8 mouse cellular contexts compared by ENCODE assay signal in the genomic region with DNA sequence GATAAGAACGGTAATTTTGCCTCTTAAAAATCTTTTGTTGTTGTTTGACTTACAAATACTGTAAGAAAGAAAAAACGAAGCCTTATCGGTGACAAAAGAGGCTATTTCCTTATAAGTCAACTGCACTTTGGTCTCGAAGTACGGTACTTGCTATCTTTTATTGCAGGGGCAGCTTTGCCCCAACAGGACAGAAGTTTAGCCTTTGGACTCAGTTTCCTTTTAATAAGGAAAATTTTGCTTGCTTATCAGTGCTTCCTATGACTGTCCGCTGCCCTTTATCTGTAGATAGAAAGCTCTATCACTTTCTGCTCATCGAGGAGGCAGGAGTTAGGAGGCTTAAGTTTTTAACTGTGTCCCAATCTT. TPM values are rescaled to one million over a fixed set of nuclear protein-coding genes. Genes with fewer than 3 reads are reported as not detected.
A peak's percentile ranks its signal among the peaks of the same experiment; 100 is the strongest.
DNase-seq lines count a peak whose midpoint lies in the region; ATAC-seq and TF ChIP-seq lines count a peak whose summit lies in the region.

No protein-coding gene starts in this region.

- H3K4me1 ChIP-seq in embryonic facial prominence, embryonic 14.5 days (ENCODE audit: control insufficient read depth, insufficient read depth, low read length) = peaks cover 13% of the 10 kb centered on the region
- H3K4me1 ChIP-seq in intestine, embryonic 16.5 days (ENCODE audit: control insufficient read depth, insufficient read depth, low read length) = peaks cover 18% of the 10 kb centered on the region
- peaks cover 13% of the 10 kb centered on the region for H3K4me1 ChIP-seq in neural tube, embryonic 12.5 days

- DNase-seq in layer of hippocampus, adult 2 months (ENCODE audit: low spot score in 2 of 2) = no peak
- DNase-seq in layer of hippocampus, adult 11-12 months (ENCODE audit: low spot score) = no peak
- no peak for DNase-seq in embryonic facial prominence, embryonic 14.5 days (ENCODE audit: low spot score)
- DNase-seq in right cerebral cortex, postnatal 36 days (ENCODE audit: low spot score in 2 of 2) = no peak
- no peak for DNase-seq in frontal cortex, postnatal 14 days (ENCODE audit: low spot score in 2 of 2)
- DNase-seq in left cerebral cortex, postnatal 36 days (ENCODE audit: low spot score in 2 of 2) = no peak

- H3K27ac ChIP-seq in layer of hippocampus, adult 2 months = peak overlapping the region; percentile 3; the same call in 1 of the 2 replicates
- H3K27ac ChIP-seq in embryonic facial prominence, embryonic 14.5 days (replicated peaks; ENCODE audit: low read depth, low read length) = no peak overlapping the region
- peak overlapping the region; percentile 72; the same call in 1 of the 2 replicates for H3K27ac ChIP-seq in intestine, embryonic 16.5 days (ENCODE audit: low read length)
- no peak overlapping the region for H3K27ac ChIP-seq in neural tube, embryonic 12.5 days

- TF ChIP-seq CTCF in layer of hippocampus, adult 2 months (conservative IDR thresholded peaks at IDR 0.05) = no peak

- WGBS in embryonic facial prominence, embryonic 14.5 days = 61% methylated on average over 7 of the region's 7 CpGs
- 27% methylated on average over 7 of the region's 7 CpGs for WGBS in intestine, embryonic 16.5 days
- WGBS in neural tube, embryonic 12.5 days = 65% methylated on average over 7 of the region's 7 CpGs

- H3K9me3 ChIP-seq in embryonic facial prominence, embryonic 14.5 days (ENCODE audit: control insufficient read depth, low read length) = no peaks in the 10 kb centered on the region
- no peaks in the 10 kb centered on the region for H3K9me3 ChIP-seq in intestine, embryonic 16.5 days (ENCODE audit: control insufficient read depth, low read length)
- H3K9me3 ChIP-seq in neural tube, embryonic 12.5 days = no peaks in the 10 kb centered on the region

- H3K36me3 ChIP-seq in embryonic facial prominence, embryonic 14.5 days (ENCODE audit: control insufficient read depth, insufficient read depth, low read length) = 0 out of 2 replicates have a peak, but pooled peaks cover 3% of the 10 kb centered on the region
- H3K36me3 ChIP-seq in intestine, embryonic 16.5 days (ENCODE audit: control insufficient read depth, insufficient read depth, low read length) = no peaks in the 10 kb centered on the region
- no peaks in the 10 kb centered on the region for H3K36me3 ChIP-seq in neural tube, embryonic 12.5 days

- peak overlapping the region; percentile 73 for H3K4me2 ChIP-seq in embryonic facial prominence, embryonic 14.5 days (ENCODE audit: low read depth, low read length)
- H3K4me2 ChIP-seq in intestine, embryonic 16.5 days (ENCODE audit: low read depth, low read length) = peak overlapping the region; percentile 84
- peak overlapping the region; percentile 89 for H3K4me2 ChIP-seq in neural tube, embryonic 12.5 days (replicated peaks)

- peak overlapping the region; percentile 75 for H3K4me3 ChIP-seq in layer of hippocampus, adult 2 months
- peak overlapping the region; percentile 89 for H3K4me3 ChIP-seq in embryonic facial prominence, embryonic 14.5 days (ENCODE audit: low read depth, low read length)
- H3K4me3 ChIP-seq in intestine, embryonic 16.5 days (ENCODE audit: low read length) = peak overlapping the region; percentile 88
- H3K4me3 ChIP-seq in neural tube, embryonic 12.5 days = peak overlapping the region; percentile 15; the same call in 1 of the 2 replicates

- H3K9ac ChIP-seq in embryonic facial prominence, embryonic 14.5 days (ENCODE audit: low read depth, low read length) = peak overlapping the region; percentile 49; the same call in 1 of the 2 replicates
- peak overlapping the region; percentile 46; the same call in 1 of the 2 replicates for H3K9ac ChIP-seq in intestine, embryonic 16.5 days (ENCODE audit: low read depth, low read length)
- H3K9ac ChIP-seq in neural tube, embryonic 12.5 days = no peak overlapping the region

- no peak for ATAC-seq in embryonic facial prominence, embryonic 14.5 days (ENCODE audit: low read depth)
- ATAC-seq in intestine, embryonic 16.5 days = peak; percentile 44
- ATAC-seq in neural tube, embryonic 12.5 days (ENCODE audit: low FRiP score, low read depth) = no peak

- intact Hi-C loops in left cerebral cortex, postnatal 36 days (cut with DNase I) = no loop called here

- 0 out of 2 replicates have a peak, but pooled peaks cover 2% of the 10 kb centered on the region for H3K27me3 ChIP-seq in embryonic facial prominence, embryonic 14.5 days (replicated peaks; ENCODE audit: control insufficient read depth, insufficient read depth, low read length)
- H3K27me3 ChIP-seq in intestine, embryonic 16.5 days (replicated peaks; ENCODE audit: control insufficient read depth, insufficient read depth, low read length) = no peaks in the 10 kb centered on the region
- H3K27me3 ChIP-seq in neural tube, embryonic 12.5 days (replicated peaks) = no peaks in the 10 kb centered on the region

RNA-seq across cellular contexts. Expression of gene Lta4h, which starts 1.4 kb away (rescaled TPM):
- 10 to 100 TPM; 51.4 to 59.6 TPM for total RNA-seq in layer of hippocampus, adult 2 months (2021)
- polyA plus RNA-seq in embryonic facial prominence, embryonic 14.5 days (2014; fragmentation: Nextera tagmentation; extraction: Ambion mirVana) = 172 and 212 TPM in 2 replicates
- 365 and 370 TPM in 2 replicates for polyA plus RNA-seq in intestine, embryonic 16.5 days (2015; fragmentation: Nextera tagmentation; extraction: Ambion mirVana)
- polyA plus RNA-seq in neural tube, embryonic 12.5 days (2016; fragmentation: Nextera tagmentation; extraction: Ambion mirVana) = 125 TPM in 2 replicates
- total RNA-seq in left cerebral cortex, postnatal 36 days (2021) = 10 to 100 TPM; 50.8 to 61.6 TPM

RNA-seq across cellular contexts. Expression of gene Hal, which starts 33.9 kb away (rescaled TPM):
- under 1 TPM; 0.08 to 0.15 TPM for total RNA-seq in layer of hippocampus, adult 2 months (2021)
- polyA plus RNA-seq in embryonic facial prominence, embryonic 14.5 days (2014; fragmentation: Nextera tagmentation; extraction: Ambion mirVana) = 0.61 TPM in 1 of 2 replicates, not detected in the other
- polyA plus RNA-seq in intestine, embryonic 16.5 days (2015; fragmentation: Nextera tagmentation; extraction: Ambion mirVana) = 0.97 and 1.2 TPM in 2 replicates
- 0.08 TPM in 1 of 2 replicates, not detected in the other for polyA plus RNA-seq in neural tube, embryonic 12.5 days (2016; fragmentation: Nextera tagmentation; extraction: Ambion mirVana)
- total RNA-seq in left cerebral cortex, postnatal 36 days (2021) = under 1 TPM in 1 of 2 experiments, not detected in 1; 0.48 TPM

Comparison
In these comparisons a context has a peak if more than half of its experiments do, and no peak if none do; other contexts are left out.
1. H3K27ac ChIP-seq: peak in layer of hippocampus, adult 2 months (single experiment) and intestine, embryonic 16.5 days (single experiment); none in embryonic facial prominence, embryonic 14.5 days (single experiment) and neural tube, embryonic 12.5 days (single experiment).
2. H3K4me3 ChIP-seq: peak in every context shown above with its lines; median percentile 89 in embryonic facial prominence, embryonic 14.5 days; 88 in intestine, embryonic 16.5 days; 75 in layer of hippocampus, adult 2 months; 15 in neural tube, embryonic 12.5 days.
3. Peak in every context shown above with its lines, with median percentiles within 50 percentile points of each other: H3K4me2 ChIP-seq.